Mouse (Mus musculus) liver, postnatal 0 days (tissue): Measurements from ENCODE around the gene BC003965.

Experiments used
- CTCF ChIP-seq: sonication (generic); IDR thresholded peaks from 2 replicates; pipeline ENCODE4 v1.5.1; 2016; ENCODE audit warnings: antibody characterized with exemption, low read depth
- EP300 ChIP-seq: IDR thresholded peaks from 2 replicates; pipeline ENCODE4 v1.6.1; 2016; ENCODE audit warnings: antibody characterized with exemption, low read depth, mild to moderate bottlenecking

GRCm38 (mm10) chr17:25183232-25183631 is 1.1 kb upstream of the BC003965 start:
- TF ChIP-seq CTCF (0 out of 2 replicates have a peak, but pooled peaks have one; percentile 21), EP300 (no peak)
